Mouse (Mus musculus) Patski (cell line): ENCODE results near the gene Ntm. TPM values are rescaled to one million over a fixed set of nuclear protein-coding genes. Genes with fewer than 3 reads are reported as not detected.

Source experiments
- ATAC-seq: fragments of 100-300 bp; one replicate; pipeline ENCODE4 v1.8.0; 2021
- CTCF ChIA-PET: fragments of 350-600 bp; sonication (Branson Sonifier 250); formaldehyde crosslinking; loops from one replicate; lab custom pipeline; 2022; ENCODE audit warnings: inconsistent platforms; lab: Charles Lee
- POLR2A ChIA-PET: fragments of 350-600 bp; sonication (Branson Sonifier 250); formaldehyde crosslinking; loops from one replicate; lab custom pipeline; 2022; ENCODE audit warnings: antibody characterized with exemption, inconsistent platforms; lab: Charles Lee
- DNase-seq: peaks from one replicate; pipeline ENCODE4 v3.0.0-alpha.2; 2011; ENCODE audit warnings: low read depth, low spot score
- H3K27me3 ChIP-seq: fragments of 371-371 bp; one replicate; pipeline ENCODE4 v1.5.1; 2021
- CTCF ChIP-seq: fragments of 100-300 bp; IDR thresholded peaks from one replicate; pipeline ENCODE4 v1.5.1; 2021
- in situ Hi-C: fragments of 300-500 bp; cut with MboI; formaldehyde crosslinking; loops from 3 replicates; pipeline ENCODE4 v1.11.1; 2018; ENCODE audit warnings: low pct_unique_long_range_greater_than_20kb, mixed read lengths
- polyA plus RNA-seq: library from polyadenylated mRNA; unstranded; gene quantifications from one replicate; pipeline ENCODE4 v1.2.3, GENCODE M21; 2021

Ntm gene
- polyA plus RNA-seq, 1 experiment from 2014 or later: 13.4 TPM

GRCm38 (mm10) chr9:29754374-29754773, 208.6 kb downstream of the Ntm start:
- POLR2A ChIA-PET: no interaction called here
- in situ Hi-C loops: no loop called here
- DNase-seq (no peak), ATAC-seq (no peak)
- peaks cover 12% of the 10 kb centered on the region for H3K27me3 ChIP-seq
- CTCF ChIA-PET: no interaction called here
- no peak for TF ChIP-seq CTCF

- POLR2A ChIA-PET: no interaction called here
- TF ChIP-seq CTCF: peak; percentile 23
- CTCF ChIA-PET: no interaction called here
- DNase-seq (no peak), ATAC-seq (no peak)
- in situ Hi-C loops: no loop called here
- peaks cover 9% of the 10 kb centered on the region for H3K27me3 ChIP-seq
Measured at GRCm38 (mm10) chr9:29751396-29751795, 211.5 kb downstream of the Ntm start.

- no peak for DNase-seq
- ATAC-seq: no peak
- H3K27me3 ChIP-seq: peaks cover 7% of the 10 kb centered on the region
- ChIA-PET CTCF (no interaction called here), POLR2A (no interaction called here)
- TF ChIP-seq CTCF: no peak
- in situ Hi-C loops: no loop called here
Measured at GRCm38 (mm10) chr9:29750371-29751014, 212.4 kb downstream of the Ntm start.

GRCm38 (mm10) chr9:29748070-29748469, 214.9 kb downstream of the Ntm start:
- in situ Hi-C loops: no loop called here
- ATAC-seq: no peak
- CTCF ChIA-PET: no interaction called here
- DNase-seq: no peak
- H3K27me3 ChIP-seq: peaks cover 5% of the 10 kb centered on the region
- POLR2A ChIA-PET: no interaction called here
- TF ChIP-seq CTCF: no peak

- no peaks in the 10 kb centered on the region for H3K27me3 ChIP-seq
- no peak for TF ChIP-seq CTCF
- ChIA-PET POLR2A (no interaction called here), CTCF (no interaction called here)
- in situ Hi-C loops: no loop called here
- ATAC-seq (no peak), DNase-seq (no peak)
Measured at GRCm38 (mm10) chr9:29738835-29739526, 224.0 kb downstream of the Ntm start.

GRCm38 (mm10) chr9:29736031-29736430, 226.9 kb downstream of the Ntm start:
- ATAC-seq (no peak), DNase-seq (no peak)
- no peak for TF ChIP-seq CTCF
- in situ Hi-C loops: no loop called here
- H3K27me3 ChIP-seq: no peaks in the 10 kb centered on the region
- CTCF ChIA-PET: no interaction called here
- POLR2A ChIA-PET: no interaction called here

- DNase-seq (no peak), ATAC-seq (no peak)
- H3K27me3 ChIP-seq: no peaks in the 10 kb centered on the region
- no peak for TF ChIP-seq CTCF
- ChIA-PET POLR2A (no interaction called here), CTCF (no interaction called here)
- in situ Hi-C loops: no loop called here
Measured at GRCm38 (mm10) chr9:29732895-29733294, 230.0 kb downstream of the Ntm start.

GRCm38 (mm10) chr9:29731672-29732071, 231.3 kb downstream of the Ntm start:
- no peaks in the 10 kb centered on the region for H3K27me3 ChIP-seq
- ChIA-PET CTCF (no interaction called here), POLR2A (no interaction called here)
- DNase-seq (no peak), ATAC-seq (no peak)
- in situ Hi-C loops: no loop called here
- no peak for TF ChIP-seq CTCF

GRCm38 (mm10) chr9:29727540-29728432, 235.2 kb downstream of the Ntm start:
- in situ Hi-C loops: no loop called here
- no peak for DNase-seq
- TF ChIP-seq CTCF: no peak
- POLR2A ChIA-PET: no interaction called here
- no peak for ATAC-seq
- CTCF ChIA-PET: no interaction called here
- no peaks in the 10 kb centered on the region for H3K27me3 ChIP-seq

GRCm38 (mm10) chr9:29721461-29721860, 241.5 kb downstream of the Ntm start:
- TF ChIP-seq CTCF: no peak
- no peak for ATAC-seq

GRCm38 (mm10) chr9:29716795-29717194, 246.1 kb downstream of the Ntm start:
- CTCF ChIA-PET: no interaction called here
- POLR2A ChIA-PET: interaction anchor here (0.6 kb wide), 1 partner anchor 53 kb away, joined by 3 read pairs; no protein-coding TSS in a partner anchor

More at GRCm38 (mm10) chr9:29721461-29721860, 241.5 kb downstream of the Ntm start:
- ChIA-PET POLR2A (no interaction called here), CTCF (no interaction called here)
- DNase-seq: no peak
- in situ Hi-C loops: no loop called here
- H3K27me3 ChIP-seq: no peaks in the 10 kb centered on the region

More at GRCm38 (mm10) chr9:29716795-29717194, 246.1 kb downstream of the Ntm start:
- no peak for TF ChIP-seq CTCF
- no peak for ATAC-seq
- in situ Hi-C loops: no loop called here
- peaks cover 3% of the 10 kb centered on the region for H3K27me3 ChIP-seq
- DNase-seq: no peak
